Mouse (Mus musculus): ENCODE measurements around the gene Pmis2.

DNA sequence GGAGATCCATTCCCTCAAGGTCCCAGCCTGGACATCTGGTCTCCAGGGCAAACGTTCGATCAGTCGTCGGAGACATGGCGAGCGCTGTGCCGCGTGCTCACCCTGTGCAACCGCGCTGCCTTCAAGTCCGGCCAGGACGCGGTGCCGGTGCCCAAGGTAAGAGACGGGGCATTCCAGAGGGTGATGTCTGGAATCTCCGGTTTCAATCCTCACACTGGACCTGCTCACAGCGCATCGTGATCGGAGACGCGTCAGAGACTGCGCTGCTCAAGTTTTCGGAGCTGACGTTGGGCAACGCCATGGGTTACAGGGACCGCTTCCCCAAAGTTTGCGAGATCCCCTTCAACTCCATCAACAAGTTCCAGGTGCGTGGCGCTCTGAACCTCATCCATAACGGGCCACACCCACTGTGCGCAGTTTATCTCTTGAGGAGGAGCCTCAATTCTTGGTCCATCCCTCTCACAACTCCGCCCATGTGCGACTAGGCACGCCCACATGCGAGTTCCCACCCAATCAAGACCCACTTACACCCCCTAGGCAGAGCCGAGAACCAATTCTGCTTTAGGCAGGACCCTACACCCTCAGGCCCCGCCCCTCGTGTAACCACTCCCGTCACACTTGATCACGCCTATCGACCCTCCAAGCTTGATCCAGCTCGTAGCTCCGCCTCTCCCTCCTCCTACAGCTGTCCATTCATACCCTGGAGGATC is 45.8 kb upstream of the Pmis2 start:
- no peak for TF ChIP-seq GATA1 (IDR thresholded peaks at IDR 0.05; ENCODE audit: borderline replicate concordance, low read length)
- TF ChIP-seq FLI1 (IDR thresholded peaks at IDR 0.05; ENCODE audit: low read length): no peak
